Comparison of ENCODE assay signal across 8 mouse cellular contexts in the genomic region with DNA sequence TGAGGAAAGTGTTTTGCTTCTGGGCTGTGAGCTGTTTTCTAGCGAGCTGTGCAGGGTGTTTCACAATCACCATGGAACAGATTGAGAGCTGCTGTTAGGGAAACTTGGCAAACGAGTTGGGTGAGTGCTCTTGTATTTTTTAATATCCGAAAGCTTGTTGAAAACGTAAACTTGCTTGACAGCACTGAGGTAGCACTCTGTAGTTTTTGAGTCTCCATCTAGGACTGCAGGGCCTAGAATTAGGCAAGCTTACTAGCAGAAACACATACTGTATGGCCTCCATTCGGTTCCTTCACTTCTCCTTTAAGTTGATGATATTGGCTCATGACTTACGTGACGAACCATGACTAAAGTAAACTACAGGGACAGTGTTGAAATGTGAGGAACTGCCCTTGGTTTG. TPM values are rescaled to one million over a fixed set of nuclear protein-coding genes. Genes with fewer than 3 reads are reported as not detected.
DNase-seq lines count a peak whose midpoint lies in the region; ATAC-seq and TF ChIP-seq lines count a peak whose summit lies in the region.

No protein-coding gene starts in this region.

- no peak overlapping the region for H3K4me2 ChIP-seq in heart, embryonic 12.5 days
- no peak overlapping the region for H3K4me2 ChIP-seq in hindbrain, embryonic 12.5 days (replicated peaks)

- 29% methylated on average over 7 of the region's 7 CpGs for WGBS in heart, adult 2 months
- WGBS in heart, embryonic 12.5 days = 74% methylated on average over 7 of the region's 7 CpGs
- 79% methylated on average over 7 of the region's 7 CpGs for WGBS in hindbrain, embryonic 12.5 days

- peaks cover 3% of the 10 kb centered on the region for H3K4me1 ChIP-seq in heart, adult 2 months (ENCODE audit: control insufficient read depth, insufficient read depth, low read length)
- peaks cover 6% of the 10 kb centered on the region; the same call in 1 of the 2 replicates for H3K4me1 ChIP-seq in heart, embryonic 12.5 days (replicated peaks)
- H3K4me1 ChIP-seq in hindbrain, embryonic 12.5 days = no peaks in the 10 kb centered on the region

- no peak for TF ChIP-seq POLR2A in heart, adult 2 months (IDR thresholded peaks at IDR 0.05; ENCODE audit: insufficient read depth, low read depth, low read length)

- peaks cover 2% of the 10 kb centered on the region for H3K36me3 ChIP-seq in heart, adult 2 months (ENCODE audit: control insufficient read depth, insufficient read depth, low read length)
- peaks cover 10% of the 10 kb centered on the region for H3K36me3 ChIP-seq in heart, embryonic 12.5 days
- H3K36me3 ChIP-seq in hindbrain, embryonic 12.5 days = no peaks in the 10 kb centered on the region

- no peak for TF ChIP-seq CTCF in heart, adult 2 months (IDR thresholded peaks at IDR 0.05)

- no peaks in the 10 kb centered on the region for H3K27me3 ChIP-seq in heart, adult 2 months (ENCODE audit: control insufficient read depth, insufficient read depth, low read length)
- H3K27me3 ChIP-seq in heart, embryonic 12.5 days (replicated peaks) = no peaks in the 10 kb centered on the region
- H3K27me3 ChIP-seq in hindbrain, embryonic 12.5 days = no peaks in the 10 kb centered on the region

- intact Hi-C loops in heart, adult 2 months (cut with DNase I) = no loop called here

- H3K4me3 ChIP-seq in heart, adult 2 months = peak overlapping the region; percentile 7; the same call in 1 of the 2 replicates
- H3K4me3 ChIP-seq in heart, embryonic 12.5 days = no peak overlapping the region
- no peak overlapping the region for H3K4me3 ChIP-seq in hindbrain, embryonic 12.5 days

- peak overlapping the region; percentile 73 for H3K27ac ChIP-seq in heart, adult 2 months
- H3K27ac ChIP-seq in heart, embryonic 12.5 days (ENCODE audit: poor library complexity, severe bottlenecking) = no peak overlapping the region
- H3K27ac ChIP-seq in hindbrain, embryonic 12.5 days = no peak overlapping the region

- no peaks in the 10 kb centered on the region; the same call in 1 of the 2 replicates for H3K9me3 ChIP-seq in heart, embryonic 12.5 days (replicated peaks)
- no peaks in the 10 kb centered on the region for H3K9me3 ChIP-seq in hindbrain, embryonic 12.5 days (replicated peaks)

- H3K9ac ChIP-seq in heart, adult 2 months (ENCODE audit: low read depth, low read length) = peak overlapping the region; percentile 40
- no peak overlapping the region for H3K9ac ChIP-seq in heart, embryonic 12.5 days
- no peak overlapping the region for H3K9ac ChIP-seq in hindbrain, embryonic 12.5 days

- DNase-seq in heart, adult 2 months = peak in 1 of 2 experiments; percentile 69
- DNase-seq in adrenal gland, postnatal 36 days = peak; percentile 25 to 51
- DNase-seq in lung, postnatal 36 days = peak; percentile 87
- no peak for DNase-seq in embryo, embryonic 9.5 days (ENCODE audit: extremely low spot score)
- no peak for DNase-seq in cerebellum, adult 11-12 months

- peaks cover 5% of the 10 kb centered on the region; the same call in 1 of the 2 replicates for H3K79me2 ChIP-seq in heart, adult 2 months (replicated peaks; ENCODE audit: control insufficient read depth, insufficient read depth, low read length)

- no peak for ATAC-seq in heart, embryonic 12.5 days (ENCODE audit: insufficient number of reproducible peaks, low FRiP score)
- peak; percentile 59 to 78; a peak in 3 of 4 replicates for ATAC-seq in hematopoietic stem cell, adult 5-6 weeks (replicated peaks in 1 of 2; ENCODE audit: insufficient read depth in 1 of 2, low FRiP score in 2 of 2, low TSS enrichment in 1 of 2, low read depth in 1 of 2, poor library complexity in 2 of 2, severe bottlenecking in 2 of 2)
- ATAC-seq in hindbrain, embryonic 12.5 days (ENCODE audit: low FRiP score) = no peak

- TF ChIP-seq EP300 in heart, adult 2 months (IDR thresholded peaks at IDR 0.05; ENCODE audit: insufficient read depth, low read depth, low read length) = no peak

RNA-seq across cellular contexts. Expression of gene Sugt1, which starts 38.1 kb away (rescaled TPM):
- total RNA-seq in heart, adult 2 months (2021) = 10 to 100 TPM; 52.4 to 64.9 TPM
- polyA plus RNA-seq in heart, adult 2 months (2012; rRNA removed) = 5.7 and 16.9 TPM in 2 replicates
- 98.9 and 99.1 TPM in 2 replicates for polyA plus RNA-seq in heart, embryonic 12.5 days (2016; fragmentation: Nextera tagmentation; extraction: Ambion mirVana)
- total RNA-seq in adrenal gland, postnatal 36 days (2021) = 100 to 1,000 TPM in 1 of 2 experiments, 10 to 100 TPM in 1; 96.7 to 149 TPM
- total RNA-seq in hematopoietic stem cell, adult 5-6 weeks (2017) = 141 and 146 TPM in 2 replicates
- polyA plus RNA-seq in hindbrain, embryonic 12.5 days (2016; fragmentation: Nextera tagmentation; extraction: Ambion mirVana) = 128 and 133 TPM in 2 replicates

Comparison
In these comparisons a context has a peak if more than half of its experiments do, and no peak if none do; other contexts are left out.
1. DNase-seq: peak in adrenal gland, postnatal 36 days (2 of 2) and lung, postnatal 36 days (single experiment); none in embryo, embryonic 9.5 days (single experiment) and cerebellum, adult 11-12 months (single experiment).
2. ATAC-seq: peak in hematopoietic stem cell, adult 5-6 weeks (2 of 2); none in heart, embryonic 12.5 days (single experiment) and hindbrain, embryonic 12.5 days (single experiment).